Mouse (Mus musculus): Measurements from ENCODE around the gene Xylt1.

Xylt1 gene

DNA sequence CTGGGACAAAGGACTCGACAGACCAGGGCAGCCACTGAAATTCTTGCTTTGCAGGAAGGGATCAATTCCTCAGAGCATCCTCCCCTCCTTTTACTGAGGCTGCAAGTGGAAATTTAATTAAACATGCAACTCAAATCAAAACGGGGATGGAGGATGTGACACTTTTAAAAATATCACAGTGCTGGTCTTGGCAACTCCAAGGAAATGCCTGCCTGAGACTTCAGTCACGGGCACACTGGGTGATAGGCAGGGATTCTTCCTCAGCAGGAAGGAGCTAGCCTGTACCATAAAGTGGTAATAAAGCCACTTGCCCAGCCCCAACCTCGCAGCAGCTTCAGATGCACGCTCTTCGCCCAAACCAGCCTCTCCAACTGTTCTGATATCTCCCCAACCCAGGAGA, 339.6 kb downstream of the Xylt1 start:
- DNase-seq = no peak

Measured in cerebellum, postnatal 14 days (tissue).